Mouse (Mus musculus): Measurements from ENCODE around the gene Gm10322.

Gm10322 gene

GRCm38 (mm10) chr10:59656799-59657198, 40.9 kb downstream of the Gm10322 start:
- no peak for DNase-seq (ENCODE audit: low read depth)

GRCm38 (mm10) chr10:59664765-59665164, 48.9 kb downstream of the Gm10322 start:
- no peak for DNase-seq (ENCODE audit: low read depth)

- DNase-seq (ENCODE audit: low read depth): peak; percentile 29
Measured at GRCm38 (mm10) chr10:59665503-59666291, 49.8 kb downstream of the Gm10322 start.
